Mouse (Mus musculus) kidney, postnatal 14 days (tissue): Measurements from ENCODE around the gene Vps37b.

Source experiments
- DNase-seq: peaks from one replicate; pipeline ENCODE4 v3.0.0; 2022; ENCODE audit warnings: mixed read lengths

Gene Vps37b

GRCm38 (mm10) chr5:124021701-124022100, 10.4 kb downstream of the Vps37b start:
- DNase-seq = no peak

GRCm38 (mm10) chr5:124021148-124021547, 10.9 kb downstream of the Vps37b start:
- DNase-seq = no peak

- peak; percentile 77 for DNase-seq
Measured at GRCm38 (mm10) chr5:124019348-124020216, 12.5 kb downstream of the Vps37b start.

GRCm38 (mm10) chr5:124018651-124019050, 13.4 kb downstream of the Vps37b start:
- DNase-seq = no peak

GRCm38 (mm10) chr5:124017941-124018340, 14.1 kb downstream of the Vps37b start:
- no peak for DNase-seq

- no peak for DNase-seq
Measured at GRCm38 (mm10) chr5:124016291-124016821, 15.7 kb downstream of the Vps37b start.

GRCm38 (mm10) chr5:124015727-124016126, 16.3 kb downstream of the Vps37b start:
- DNase-seq = no peak

- DNase-seq = peak; percentile 79
Measured at GRCm38 (mm10) chr5:124014791-124015251, 17.2 kb downstream of the Vps37b start.

GRCm38 (mm10) chr5:124014180-124014579, 17.9 kb downstream of the Vps37b start:
- no peak for DNase-seq

GRCm38 (mm10) chr5:124013747-124014146, 18.3 kb downstream of the Vps37b start:
- DNase-seq = no peak

- no peak for DNase-seq
Measured at GRCm38 (mm10) chr5:124012885-124013284, 19.2 kb downstream of the Vps37b start.

- no peak for DNase-seq
Measured at GRCm38 (mm10) chr5:124011927-124012326, 20.1 kb downstream of the Vps37b start.

- DNase-seq = peak; percentile 79
Measured at GRCm38 (mm10) chr5:124010910-124011655, 21.0 kb downstream of the Vps37b start.

GRCm38 (mm10) chr5:124010077-124010476, 22.0 kb downstream of the Vps37b start:
- no peak for DNase-seq

- DNase-seq = peak; percentile 81
Measured at GRCm38 (mm10) chr5:124006891-124007491, 25.1 kb downstream of the Vps37b start.

- no peak for DNase-seq
Measured at GRCm38 (mm10) chr5:124006082-124006873, 25.8 kb downstream of the Vps37b start.

GRCm38 (mm10) chr5:124005591-124005990, 26.5 kb downstream of the Vps37b start:
- DNase-seq = peak; percentile 64

GRCm38 (mm10) chr5:124005151-124005500, 26.9 kb downstream of the Vps37b start:
- no peak for DNase-seq

- peak; percentile 83 for DNase-seq
Measured at GRCm38 (mm10) chr5:124004356-124005150, 27.5 kb downstream of the Vps37b start.

- no peak for DNase-seq
Measured at GRCm38 (mm10) chr5:124003375-124003774, 28.7 kb downstream of the Vps37b start.

- peak; percentile 78 for DNase-seq
Measured at GRCm38 (mm10) chr5:124002876-124003275, 29.2 kb downstream of the Vps37b start.
